Mouse (Mus musculus) limb, embryonic 14.5 days (tissue): ENCODE results near the gene Hunk. TPM values are rescaled to one million over a fixed set of nuclear protein-coding genes. Genes with fewer than 3 reads are reported as not detected.
A peak's percentile ranks its signal among the peaks of the same experiment; 100 is the strongest.

Experiments
- ATAC-seq: fragments of 200-750 bp; cut with Nextera tagmentation; 2 replicates; pipeline ENCODE4 v1.8.0; 2017; ENCODE audit warnings: low read depth, moderate number of reproducible peaks, moderate TSS enrichment; ENCODE audit not compliant: low FRiP score
- DNase-seq: peaks from one replicate; pipeline ENCODE4 v3.0.0-alpha.2; 2015; ENCODE audit warnings: low spot score
- H3K27ac ChIP-seq: fragments of 300-500 bp; sonication (generic); replicated peaks from 2 replicates; pipeline ENCODE4 v1.5.1; 2014; ENCODE audit warnings: low read depth, mild to moderate bottlenecking, low read length, moderate library complexity, mixed read lengths
- H3K27me3 ChIP-seq: fragments of 300-500 bp; sonication (generic); 2 replicates; pipeline ENCODE4 v1.6.1; 2014; ENCODE audit warnings: low read length, mixed read lengths; ENCODE audit not compliant: control insufficient read depth, insufficient read depth
- H3K36me3 ChIP-seq: fragments of 300-500 bp; sonication (generic); 2 replicates; pipeline ENCODE4 v1.6.1; 2014; ENCODE audit warnings: mild to moderate bottlenecking, low read length, moderate library complexity, mixed read lengths; ENCODE audit not compliant: control insufficient read depth, insufficient read depth
- H3K4me1 ChIP-seq: fragments of 300-500 bp; sonication (generic); 2 replicates; pipeline ENCODE4 v1.6.1; 2014; ENCODE audit warnings: antibody characterized with exemption, low read length, mixed read lengths; ENCODE audit not compliant: control insufficient read depth, insufficient read depth
- H3K4me2 ChIP-seq: fragments of 300-500 bp; sonication (generic); replicated peaks from 2 replicates; pipeline ENCODE4 v1.6.1; 2014; ENCODE audit warnings: low read depth, mild to moderate bottlenecking, low read length, moderate library complexity; ENCODE audit not compliant: severe bottlenecking
- H3K4me3 ChIP-seq: fragments of 300-500 bp; sonication (generic); replicated peaks from 2 replicates; pipeline ENCODE4 v1.5.1; 2014; ENCODE audit warnings: low read length
- H3K9ac ChIP-seq: fragments of 300-500 bp; sonication (generic); 2 replicates; pipeline ENCODE4 v1.6.1; 2014; ENCODE audit warnings: mild to moderate bottlenecking, low read depth, low read length, moderate library complexity; ENCODE audit not compliant: severe bottlenecking
- H3K9me3 ChIP-seq: fragments of 300-500 bp; sonication (generic); 2 replicates; pipeline ENCODE4 v1.6.1; 2016; ENCODE audit warnings: low read length; ENCODE audit not compliant: control insufficient read depth
- POLR2A ChIP-seq: fragments of 200-500 bp; IDR thresholded peaks from 2 replicates; pipeline ENCODE4 v1.8.0; 2012; ENCODE audit warnings: inconsistent platforms, mild to moderate bottlenecking, moderate library complexity, borderline replicate concordance; ENCODE audit not compliant: insufficient read depth, insufficient read length; ENCODE audit errors: extremely low read depth
- WGBS: fragments of 180-500 bp; shearing (Covaris S2); extraction: QIAGEN DNeasy Blood & Tissue Kit; methylation state at CpG from one replicate; pipeline ENCODE4 v1.1.7; 2014; 5-methylcytosine and 5-hydroxymethylcytosine counted together
- polyA plus RNA-seq, 2 experiments: library from polyadenylated mRNA; depleted of rRNA in 1 of 2; stranded (reverse) in 1 of 2; unstranded in 1 of 2; fragments of >200 nt; fragmentation: Nextera tagmentation in 1 of 2; extraction: Ambion mirVana in 1 of 2; gene quantifications; 2 replicates each; pipeline versions ENCODE4 v1.2.1 to v1.2.3; 2012 to 2014

The Hunk gene
- polyA plus RNA-seq, 2 experiments = 14.1 to 19.9 TPM

DNA sequence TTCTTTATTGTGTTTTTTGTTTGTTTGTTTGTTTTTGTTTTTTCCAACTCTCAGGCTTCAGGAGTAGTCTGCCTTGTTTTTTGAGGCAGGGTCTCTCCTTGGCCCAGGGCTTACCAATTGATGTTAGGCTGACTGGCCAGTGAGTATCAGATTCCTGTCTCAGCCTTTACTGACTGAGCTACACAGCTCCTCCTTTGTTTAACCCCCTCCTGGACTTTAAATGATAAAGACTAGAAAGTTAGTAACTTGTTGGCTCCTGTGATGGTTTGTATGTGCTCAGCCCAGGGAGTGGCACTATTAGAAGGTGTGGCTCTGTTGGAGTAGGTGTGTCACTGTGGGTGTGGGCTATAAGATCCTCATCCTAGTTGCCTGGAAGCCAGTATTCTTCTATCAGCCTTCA is 30.8 kb downstream of the Hunk start:
- DNase-seq (no peak), ATAC-seq (no peak)
- Histone ChIP-seq H3K4me2 (no peak overlapping the region), H3K27ac (no peak overlapping the region), H3K27me3 (no peaks in the 10 kb centered on the region), H3K36me3 (peaks cover 12% of the 10 kb centered on the region), H3K4me3 (no peak overlapping the region), H3K9me3 (no peaks in the 10 kb centered on the region), H3K4me1 (peaks cover 30% of the 10 kb centered on the region), H3K9ac (no peak overlapping the region)
- no peak for TF ChIP-seq POLR2A

DNA sequence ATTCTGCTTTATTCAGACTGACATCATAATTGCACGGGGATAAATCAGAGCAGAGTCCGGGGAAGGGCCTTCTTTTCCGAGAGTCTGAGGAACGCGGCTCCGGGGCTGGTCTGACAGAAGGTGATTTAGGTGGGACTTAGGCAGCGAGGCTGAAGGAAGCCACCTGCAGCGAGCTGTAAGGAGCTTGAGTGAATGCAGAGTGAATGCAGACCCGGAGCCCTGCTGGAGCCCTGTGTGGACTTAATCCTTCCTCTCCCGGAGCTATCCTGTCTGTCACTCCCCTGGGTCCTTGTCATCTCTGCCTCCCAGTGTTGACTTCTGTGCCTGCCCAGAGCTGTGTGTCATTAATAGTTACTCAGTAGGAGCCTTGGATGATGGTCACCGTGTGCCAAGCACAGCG is 32.8 kb downstream of the Hunk start:
- Histone ChIP-seq H3K9ac (no peak overlapping the region), H3K27ac (no peak overlapping the region), H3K36me3 (peaks cover 5% of the 10 kb centered on the region), H3K27me3 (no peaks in the 10 kb centered on the region), H3K4me2 (no peak overlapping the region), H3K9me3 (no peaks in the 10 kb centered on the region), H3K4me1 (peaks cover 51% of the 10 kb centered on the region), H3K4me3 (no peak overlapping the region)
- no peak for TF ChIP-seq POLR2A
- DNase-seq = no peak
- 8% methylated on average over 12 of the region's 12 CpGs for WGBS
- ATAC-seq = no peak

DNA sequence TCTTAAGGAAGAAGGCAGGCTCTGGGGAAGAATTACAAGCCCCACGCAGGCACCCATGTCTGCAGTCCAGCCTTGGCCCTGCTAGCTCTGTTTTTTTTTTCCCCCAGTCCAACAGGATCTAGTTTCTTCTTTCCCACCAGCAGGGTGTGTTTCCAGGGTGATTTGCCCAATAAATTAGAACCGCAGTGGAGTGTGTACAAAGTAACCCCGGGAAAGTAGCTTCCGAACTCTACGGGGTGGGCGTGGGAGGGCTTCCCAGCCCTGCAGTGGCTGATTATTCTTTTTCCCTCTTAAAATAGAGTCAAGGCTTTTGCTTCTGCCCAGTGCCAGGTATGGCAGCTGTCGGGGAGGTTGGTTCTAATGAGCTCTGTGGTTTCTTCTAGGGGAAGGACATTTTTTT is 35.3 kb downstream of the Hunk start:
- TF ChIP-seq POLR2A = no peak
- Histone ChIP-seq H3K9me3 (no peaks in the 10 kb centered on the region), H3K27me3 (no peaks in the 10 kb centered on the region), H3K4me2 (peak overlapping the region; percentile 8; the same call in 1 of the 2 replicates), H3K36me3 (no peaks in the 10 kb centered on the region), H3K9ac (no peak overlapping the region), H3K4me1 (peaks cover 73% of the 10 kb centered on the region), H3K4me3 (no peak overlapping the region), H3K27ac (peak overlapping the region; percentile 55)
- 17% methylated on average over 7 of the region's 7 CpGs for WGBS
- ATAC-seq = no peak
- no peak for DNase-seq

DNA sequence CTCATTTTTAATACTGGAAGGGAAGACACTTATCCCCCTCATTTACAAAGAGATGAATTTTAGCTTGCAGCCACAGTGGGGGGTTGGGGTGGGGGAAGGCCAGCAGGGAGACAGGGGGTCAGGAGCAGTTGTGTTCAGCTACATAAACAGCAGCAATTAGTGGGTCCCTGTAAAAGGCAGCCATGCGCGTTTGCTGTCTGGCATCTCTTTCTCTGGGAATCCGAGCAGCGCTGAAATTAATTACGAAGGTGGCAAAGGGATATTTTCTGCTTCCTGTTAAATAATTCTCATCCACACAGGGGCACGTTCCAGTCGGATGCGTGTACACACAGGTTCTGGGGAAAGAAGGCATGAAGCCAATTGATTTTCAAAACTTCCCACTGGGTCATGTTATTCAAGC is 35.7 kb downstream of the Hunk start:
- peak overlapping the region; percentile 55 for H3K27ac ChIP-seq
- 7% methylated on average over 8 of the region's 8 CpGs for WGBS
- H3K4me1 ChIP-seq = peaks cover 73% of the 10 kb centered on the region
- H3K9ac ChIP-seq = no peak overlapping the region
- H3K9me3 ChIP-seq = no peaks in the 10 kb centered on the region
- H3K4me2 ChIP-seq = peak overlapping the region; percentile 8; the same call in 1 of the 2 replicates
- H3K36me3 ChIP-seq = no peaks in the 10 kb centered on the region; the same call in 1 of the 2 replicates
- no peak for DNase-seq
- no peak for TF ChIP-seq POLR2A
- H3K27me3 ChIP-seq = no peaks in the 10 kb centered on the region
- no peak for ATAC-seq
- H3K4me3 ChIP-seq = no peak overlapping the region

DNA sequence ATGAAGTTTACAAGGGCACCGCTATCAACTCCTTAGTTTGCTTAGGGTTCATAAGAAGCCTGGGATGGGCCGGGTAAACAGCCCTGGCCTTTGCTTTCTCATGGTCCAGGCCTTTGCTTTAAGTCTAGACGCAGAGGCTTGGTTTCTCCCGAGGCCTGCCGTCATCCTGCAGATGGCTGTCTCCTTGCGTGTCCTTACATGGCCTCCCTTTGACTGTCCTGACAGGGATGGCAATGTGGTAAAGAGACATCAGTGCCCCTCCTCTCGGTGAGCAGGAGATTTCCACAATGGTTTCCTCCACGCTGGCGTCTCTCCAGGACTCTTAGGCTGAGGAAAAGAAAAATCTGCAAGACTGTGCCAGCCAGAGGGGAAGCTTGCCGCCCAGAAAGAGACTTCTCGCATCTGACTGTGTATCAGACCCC is 36.3 kb downstream of the Hunk start:
- H3K9me3 ChIP-seq = no peaks in the 10 kb centered on the region
- H3K36me3 ChIP-seq = no peaks in the 10 kb centered on the region; the same call in 1 of the 2 replicates
- no peak overlapping the region for H3K9ac ChIP-seq
- H3K4me3 ChIP-seq = no peak overlapping the region
- H3K4me2 ChIP-seq = peak overlapping the region; percentile 8; the same call in 1 of the 2 replicates
- no peak for DNase-seq
- no peaks in the 10 kb centered on the region for H3K27me3 ChIP-seq
- peaks cover 73% of the 10 kb centered on the region for H3K4me1 ChIP-seq
- ATAC-seq = no peak
- TF ChIP-seq POLR2A = no peak
- WGBS = 27% methylated on average over 11 of the region's 11 CpGs
- H3K27ac ChIP-seq = peak overlapping the region; percentile 55; the same call in 1 of the 2 replicates

DNA sequence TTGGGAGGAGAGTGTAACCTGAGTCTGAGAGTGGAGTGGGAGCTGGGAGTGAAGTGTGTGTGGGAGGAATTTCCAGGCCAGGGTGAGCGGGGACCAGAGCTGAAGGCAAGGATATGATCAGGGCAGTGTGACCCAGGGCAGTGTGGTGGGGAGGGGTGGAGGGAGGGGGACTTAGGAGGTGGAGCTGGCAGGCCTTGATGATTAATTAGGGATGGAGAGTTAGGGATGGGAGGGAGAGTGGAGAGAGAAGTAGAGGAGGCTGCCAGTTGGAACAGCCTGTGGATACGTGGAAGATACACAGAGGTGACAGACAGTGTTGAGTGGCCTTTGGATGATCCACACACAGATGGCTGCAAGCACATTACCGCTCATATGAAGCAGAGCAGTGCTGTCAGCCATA is 38.1 kb downstream of the Hunk start:
- H3K27ac ChIP-seq = no peak overlapping the region
- peaks cover 61% of the 10 kb centered on the region for H3K4me1 ChIP-seq
- no peak for DNase-seq
- 35% methylated on average over 3 of the region's 3 CpGs for WGBS
- H3K36me3 ChIP-seq = peaks cover 5% of the 10 kb centered on the region; the same call in 1 of the 2 replicates
- no peak overlapping the region for H3K4me3 ChIP-seq
- no peaks in the 10 kb centered on the region for H3K27me3 ChIP-seq
- no peak overlapping the region for H3K9ac ChIP-seq
- H3K4me2 ChIP-seq = no peak overlapping the region
- H3K9me3 ChIP-seq = no peaks in the 10 kb centered on the region
- TF ChIP-seq POLR2A = no peak
- no peak for ATAC-seq
